Mouse (Mus musculus) kidney, adult 18-20 months (tissue): ENCODE measurements at regions not wholly inside any gene's neighbourhood (a gene's known extent, or its start where the extent isn't known, plus 50 kb on each side); places are given as distances from the start of the nearest gene placed in this dataset.

Source experiments
- DNase-seq: peaks from one replicate; pipeline ENCODE4 v3.0.0; 2021

- no peak for DNase-seq
Observed at GRCm38 (mm10) chr9:120867861-120868260, 61.2 kb upstream of the Ctnnb1 start.

- DNase-seq, result no peak
Observed at GRCm38 (mm10) chr9:120868330-120868729, 60.7 kb upstream of the Ctnnb1 start.

GRCm38 (mm10) chr9:120869432-120870081 lies 59.5 kb upstream of the Ctnnb1 start:
- DNase-seq, result peak; percentile 23

- DNase-seq, result no peak
Observed at GRCm38 (mm10) chr9:120873293-120873692, 55.7 kb upstream of the Ctnnb1 start.

- no peak for DNase-seq
Observed at GRCm38 (mm10) chr9:120874416-120874976, 54.5 kb upstream of the Ctnnb1 start.

- DNase-seq, result no peak
Observed at GRCm38 (mm10) chr9:120877101-120877500, 51.9 kb upstream of the Ctnnb1 start.
